Mouse (Mus musculus): ENCODE results near the gene Fbxw4.
"Not testable (repeated sequence)": the region's sequence is repeated elsewhere in the genome, so short reads cannot be mapped to it uniquely, and the experiment has no call there.

Fbxw4 gene

GRCm38 (mm10) chr19:45656810-45657595, 3.1 kb downstream of the Fbxw4 start:
- DNase-seq (ENCODE audit: low spot score) = no peak

GRCm38 (mm10) chr19:45655870-45656269, 4.2 kb downstream of the Fbxw4 start:
- no peak for DNase-seq (ENCODE audit: low spot score)

GRCm38 (mm10) chr19:45653986-45654385, 6.1 kb downstream of the Fbxw4 start:
- no peak for DNase-seq (ENCODE audit: low spot score)

- DNase-seq (ENCODE audit: low spot score) = no peak
These were observed 7.7 kb downstream of the Fbxw4 start for GRCm38 (mm10) chr19:45652286-45652988.

GRCm38 (mm10) chr19:45651524-45651923, 8.6 kb downstream of the Fbxw4 start:
- DNase-seq (ENCODE audit: low spot score) = no peak

GRCm38 (mm10) chr19:45649776-45650175, 10.3 kb downstream of the Fbxw4 start:
- no peak for DNase-seq (ENCODE audit: low spot score)

- DNase-seq (ENCODE audit: low spot score) = not testable (repeated sequence)
These were observed 11.6 kb downstream of the Fbxw4 start for GRCm38 (mm10) chr19:45648469-45648868.

GRCm38 (mm10) chr19:45646866-45647265, 13.2 kb downstream of the Fbxw4 start:
- no peak for DNase-seq (ENCODE audit: low spot score)

GRCm38 (mm10) chr19:45640691-45641090, 19.4 kb downstream of the Fbxw4 start:
- DNase-seq (ENCODE audit: low spot score) = no peak

- DNase-seq (ENCODE audit: low spot score) = no peak
These were observed 24.2 kb downstream of the Fbxw4 start for GRCm38 (mm10) chr19:45635960-45636359.

- no peak for DNase-seq (ENCODE audit: low spot score)
These were observed 28.5 kb downstream of the Fbxw4 start for GRCm38 (mm10) chr19:45631584-45631983.

GRCm38 (mm10) chr19:45630953-45631352, 29.2 kb downstream of the Fbxw4 start:
- DNase-seq (ENCODE audit: low spot score) = no peak

- DNase-seq (ENCODE audit: low spot score) = no peak
These were observed 30.9 kb downstream of the Fbxw4 start for GRCm38 (mm10) chr19:45629219-45629618.

- DNase-seq (ENCODE audit: low spot score) = no peak
These were observed 31.5 kb downstream of the Fbxw4 start for GRCm38 (mm10) chr19:45628649-45629048.

- DNase-seq (ENCODE audit: low spot score) = no peak
These were observed 33.1 kb downstream of the Fbxw4 start for GRCm38 (mm10) chr19:45627036-45627435.

- no peak for DNase-seq (ENCODE audit: low spot score)
These were observed 36.4 kb downstream of the Fbxw4 start for GRCm38 (mm10) chr19:45623710-45624109.

GRCm38 (mm10) chr19:45622144-45622543, 38.0 kb downstream of the Fbxw4 start:
- DNase-seq (ENCODE audit: low spot score) = no peak

GRCm38 (mm10) chr19:45621061-45621460, 39.1 kb downstream of the Fbxw4 start:
- DNase-seq (ENCODE audit: low spot score) = no peak

GRCm38 (mm10) chr19:45619744-45620501, 40.2 kb downstream of the Fbxw4 start:
- DNase-seq (ENCODE audit: low spot score) = no peak

- DNase-seq (ENCODE audit: low spot score) = no peak
These were observed 41.9 kb downstream of the Fbxw4 start for GRCm38 (mm10) chr19:45618184-45618583.

GRCm38 (mm10) chr19:45616735-45617134, 43.4 kb downstream of the Fbxw4 start:
- no peak for DNase-seq (ENCODE audit: low spot score)

- no peak for DNase-seq (ENCODE audit: low spot score)
These were observed 43.9 kb downstream of the Fbxw4 start for GRCm38 (mm10) chr19:45616214-45616518.

All from embryo, embryonic 10 days (tissue).